Mouse (Mus musculus): ENCODE results near the gene Hadh. TPM values are rescaled to one million over a fixed set of nuclear protein-coding genes. Genes with fewer than 3 reads are reported as not detected.

Hadh gene
- total and polyA plus RNA-seq, 3 experiments: 43.6 to 79.8 (median 66.7) TPM

DNA sequence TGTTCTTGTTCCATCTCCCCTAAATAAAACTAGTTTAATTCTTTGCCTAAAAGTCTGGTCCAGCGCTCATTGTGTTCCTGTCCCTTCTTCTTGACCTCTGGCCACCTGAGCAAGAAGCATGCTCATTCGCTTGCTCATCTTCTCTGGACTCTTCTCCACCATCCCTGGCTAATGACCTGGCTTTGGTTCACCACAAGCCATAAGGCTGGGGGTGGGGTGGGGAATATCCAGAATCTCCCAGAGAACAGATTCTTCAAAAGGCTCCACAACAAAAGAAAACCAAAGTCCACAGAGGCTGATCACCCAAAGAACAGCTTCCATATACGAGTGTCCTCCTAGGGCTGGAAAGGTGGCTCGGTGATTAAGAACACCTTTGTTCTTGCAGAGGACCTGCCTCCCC is 16.9 kb downstream of the Hadh start:
- no peaks in the 10 kb centered on the region for H3K9me3 ChIP-seq (replicated peaks)
- ATAC-seq (ENCODE audit: extremely low read depth, insufficient number of reproducible peaks, low FRiP score, poor library complexity, severe bottlenecking): no peak
- H3K4me3 ChIP-seq (ENCODE audit: low read depth, low read length): no peak overlapping the region
- TF ChIP-seq GATA1 (IDR thresholded peaks at IDR 0.05; ENCODE audit: borderline replicate concordance, low read length): no peak
- TF ChIP-seq GATA2 (IDR thresholded peaks at IDR 0.05; ENCODE audit: borderline replicate concordance, low read depth, low read length): no peak
- no peak for TF ChIP-seq CTCF (IDR thresholded peaks at IDR 0.05; ENCODE audit: low read depth, low read length)
- TF ChIP-seq POLR2AphosphoS5 (IDR thresholded peaks at IDR 0.05; ENCODE audit: insufficient replicate concordance, low read depth, low read length): no peak
- no peak for TF ChIP-seq TAL1 (conservative IDR thresholded peaks at IDR 0.05; ENCODE audit: low read depth, low read length)
- H3K27me3 ChIP-seq (ENCODE audit: insufficient read depth, low read length): no peaks in the 10 kb centered on the region
- peaks cover 13% of the 10 kb centered on the region; the same call in 1 of the 2 replicates for H3K4me1 ChIP-seq (ENCODE audit: insufficient read depth, low read depth, low read length)
- H3K36me3 ChIP-seq (replicated peaks): peaks cover 87% of the 10 kb centered on the region
- no peak for DNase-seq (ENCODE audit: low spot score)

DNA sequence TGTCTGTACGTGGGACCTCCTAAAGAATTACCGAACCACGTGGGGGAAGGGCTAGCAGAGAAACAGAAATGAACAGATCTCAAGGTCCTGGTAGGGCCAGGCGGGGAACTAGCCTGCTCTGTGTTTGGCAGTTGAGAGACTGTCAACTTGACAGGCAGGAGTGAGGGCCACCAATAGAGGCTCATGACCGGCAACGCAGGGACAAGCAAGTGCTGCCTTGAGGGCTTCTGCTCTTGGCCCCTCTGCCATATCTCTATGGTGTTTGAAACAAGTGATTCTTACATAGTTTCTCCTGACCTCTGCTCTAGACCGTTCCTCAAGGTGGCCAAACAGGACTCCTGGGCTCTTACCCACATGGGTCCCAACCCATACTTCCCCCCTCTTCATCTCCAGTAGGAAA is 20.3 kb downstream of the Hadh start:
- H3K36me3 ChIP-seq (replicated peaks): peaks cover 93% of the 10 kb centered on the region

DNA sequence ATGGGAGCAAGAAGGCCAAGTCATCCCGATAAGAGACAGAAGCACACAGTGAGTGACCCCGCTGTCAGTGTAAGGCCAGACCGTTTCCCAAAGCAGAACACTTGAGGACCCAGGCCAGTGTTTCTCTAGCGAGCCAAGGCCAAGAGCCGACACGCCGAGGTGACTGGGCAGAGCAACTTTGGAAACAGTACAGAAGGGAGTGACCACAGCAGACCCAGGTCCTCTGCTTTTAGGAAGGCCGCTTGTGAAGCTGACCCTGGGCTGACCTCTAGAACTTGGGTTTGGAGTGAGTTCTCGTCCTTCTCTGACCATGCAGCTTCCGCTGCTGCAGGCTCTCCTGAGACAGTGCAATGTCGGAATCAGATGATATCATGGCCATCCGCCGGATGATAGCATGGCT is 20.9 kb downstream of the Hadh start:
- DNase-seq (ENCODE audit: low spot score) (no peak), ATAC-seq (ENCODE audit: extremely low read depth, insufficient number of reproducible peaks, low FRiP score, poor library complexity, severe bottlenecking) (no peak)
- Histone ChIP-seq H3K36me3 (replicated peaks) (peaks cover 93% of the 10 kb centered on the region), H3K9me3 (replicated peaks) (no peaks in the 10 kb centered on the region), H3K4me3 (ENCODE audit: low read depth, low read length) (no peak overlapping the region), H3K27me3 (ENCODE audit: insufficient read depth, low read length) (no peaks in the 10 kb centered on the region), H3K4me1 (ENCODE audit: insufficient read depth, low read depth, low read length) (peaks cover 19% of the 10 kb centered on the region)
- TF ChIP-seq TAL1 (conservative IDR thresholded peaks at IDR 0.05; ENCODE audit: low read depth, low read length): no peak
- no peak for TF ChIP-seq CTCF (IDR thresholded peaks at IDR 0.05; ENCODE audit: low read depth, low read length)
- TF ChIP-seq POLR2AphosphoS5 (IDR thresholded peaks at IDR 0.05; ENCODE audit: insufficient replicate concordance, low read depth, low read length): no peak
- TF ChIP-seq GATA2 (IDR thresholded peaks at IDR 0.05; ENCODE audit: borderline replicate concordance, low read depth, low read length): no peak
- TF ChIP-seq GATA1 (IDR thresholded peaks at IDR 0.05; ENCODE audit: borderline replicate concordance, low read length): no peak

More for the DNA sequence above, 20.3 kb downstream of the Hadh start:
- TF ChIP-seq GATA2 (IDR thresholded peaks at IDR 0.05; ENCODE audit: borderline replicate concordance, low read depth, low read length): no peak
- TF ChIP-seq GATA1 (IDR thresholded peaks at IDR 0.05; ENCODE audit: borderline replicate concordance, low read length): no peak
- TF ChIP-seq POLR2AphosphoS5 (IDR thresholded peaks at IDR 0.05; ENCODE audit: insufficient replicate concordance, low read depth, low read length): no peak
- no peak for TF ChIP-seq CTCF (IDR thresholded peaks at IDR 0.05; ENCODE audit: low read depth, low read length)
- no peak for TF ChIP-seq TAL1 (conservative IDR thresholded peaks at IDR 0.05; ENCODE audit: low read depth, low read length)
- no peak for DNase-seq (ENCODE audit: low spot score)
- Histone ChIP-seq H3K4me1 (ENCODE audit: insufficient read depth, low read depth, low read length) (peaks cover 16% of the 10 kb centered on the region), H3K27me3 (ENCODE audit: insufficient read depth, low read length) (no peaks in the 10 kb centered on the region), H3K9me3 (replicated peaks) (no peaks in the 10 kb centered on the region), H3K4me3 (ENCODE audit: low read depth, low read length) (no peak overlapping the region)
- no peak for ATAC-seq (ENCODE audit: extremely low read depth, insufficient number of reproducible peaks, low FRiP score, poor library complexity, severe bottlenecking)

GRCm38 (mm10) chr3:131250283-131250682 is 21.6 kb downstream of the Hadh start:
- H3K4me3 ChIP-seq (ENCODE audit: low read depth, low read length): no peak overlapping the region
- H3K36me3 ChIP-seq (replicated peaks): peaks cover 94% of the 10 kb centered on the region
- ATAC-seq (ENCODE audit: extremely low read depth, insufficient number of reproducible peaks, low FRiP score, poor library complexity, severe bottlenecking) (no peak), DNase-seq (ENCODE audit: low spot score) (no peak)
- H3K9me3 ChIP-seq (replicated peaks): no peaks in the 10 kb centered on the region
- peaks cover 14% of the 10 kb centered on the region for H3K4me1 ChIP-seq (ENCODE audit: insufficient read depth, low read depth, low read length)
- TF ChIP-seq CTCF (IDR thresholded peaks at IDR 0.05; ENCODE audit: low read depth, low read length): no peak
- no peak for TF ChIP-seq POLR2AphosphoS5 (IDR thresholded peaks at IDR 0.05; ENCODE audit: insufficient replicate concordance, low read depth, low read length)
- TF ChIP-seq GATA1 (IDR thresholded peaks at IDR 0.05; ENCODE audit: borderline replicate concordance, low read length): no peak
- no peak for TF ChIP-seq GATA2 (IDR thresholded peaks at IDR 0.05; ENCODE audit: borderline replicate concordance, low read depth, low read length)
- TF ChIP-seq TAL1 (conservative IDR thresholded peaks at IDR 0.05; ENCODE audit: low read depth, low read length): no peak
- H3K27me3 ChIP-seq (ENCODE audit: insufficient read depth, low read length): no peaks in the 10 kb centered on the region

DNA sequence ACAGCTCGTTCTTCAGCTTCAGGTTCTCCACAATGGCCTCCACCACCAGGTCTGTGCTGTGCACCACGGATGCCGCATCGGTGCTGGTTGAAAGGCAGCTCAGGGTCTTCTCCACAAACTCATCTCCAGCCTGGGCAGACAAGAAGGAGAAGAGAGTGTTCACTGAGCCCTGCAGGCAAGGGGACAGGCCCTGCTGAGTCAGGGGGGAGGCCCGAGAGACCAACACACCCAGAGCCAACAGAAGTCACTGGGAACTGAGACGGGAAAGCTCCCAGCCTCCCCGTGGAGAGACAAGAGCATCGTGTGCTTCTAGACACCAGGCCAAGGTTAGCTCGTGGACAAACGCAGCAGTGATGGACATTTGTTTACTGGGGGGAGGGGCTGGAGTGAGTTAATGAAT is 23.5 kb downstream of the Hadh start:
- Histone ChIP-seq H3K27me3 (ENCODE audit: insufficient read depth, low read length) (no peaks in the 10 kb centered on the region), H3K36me3 (replicated peaks) (peaks cover 93% of the 10 kb centered on the region), H3K4me1 (ENCODE audit: insufficient read depth, low read depth, low read length) (peaks cover 14% of the 10 kb centered on the region), H3K4me3 (ENCODE audit: low read depth, low read length) (no peak overlapping the region), H3K9me3 (replicated peaks) (no peaks in the 10 kb centered on the region)
- no peak for ATAC-seq (ENCODE audit: extremely low read depth, insufficient number of reproducible peaks, low FRiP score, poor library complexity, severe bottlenecking)
- TF ChIP-seq TAL1 (conservative IDR thresholded peaks at IDR 0.05; ENCODE audit: low read depth, low read length): no peak
- DNase-seq (ENCODE audit: low spot score): no peak

GRCm38 (mm10) chr3:131247851-131248250 is 24.1 kb downstream of the Hadh start:
- no peaks in the 10 kb centered on the region for H3K27me3 ChIP-seq (ENCODE audit: insufficient read depth, low read length)
- peaks cover 14% of the 10 kb centered on the region for H3K4me1 ChIP-seq (ENCODE audit: insufficient read depth, low read depth, low read length)
- TF ChIP-seq TAL1 (conservative IDR thresholded peaks at IDR 0.05; ENCODE audit: low read depth, low read length) (no peak), POLR2AphosphoS5 (IDR thresholded peaks at IDR 0.05; ENCODE audit: insufficient replicate concordance, low read depth, low read length) (no peak), GATA2 (IDR thresholded peaks at IDR 0.05; ENCODE audit: borderline replicate concordance, low read depth, low read length) (no peak), CTCF (IDR thresholded peaks at IDR 0.05; ENCODE audit: low read depth, low read length) (no peak)
- H3K9me3 ChIP-seq (replicated peaks): no peaks in the 10 kb centered on the region
- no peak for DNase-seq (ENCODE audit: low spot score)
- no peak for ATAC-seq (ENCODE audit: extremely low read depth, insufficient number of reproducible peaks, low FRiP score, poor library complexity, severe bottlenecking)
- H3K4me3 ChIP-seq (ENCODE audit: low read depth, low read length): no peak overlapping the region
- peaks cover 96% of the 10 kb centered on the region for H3K36me3 ChIP-seq (replicated peaks)

DNA sequence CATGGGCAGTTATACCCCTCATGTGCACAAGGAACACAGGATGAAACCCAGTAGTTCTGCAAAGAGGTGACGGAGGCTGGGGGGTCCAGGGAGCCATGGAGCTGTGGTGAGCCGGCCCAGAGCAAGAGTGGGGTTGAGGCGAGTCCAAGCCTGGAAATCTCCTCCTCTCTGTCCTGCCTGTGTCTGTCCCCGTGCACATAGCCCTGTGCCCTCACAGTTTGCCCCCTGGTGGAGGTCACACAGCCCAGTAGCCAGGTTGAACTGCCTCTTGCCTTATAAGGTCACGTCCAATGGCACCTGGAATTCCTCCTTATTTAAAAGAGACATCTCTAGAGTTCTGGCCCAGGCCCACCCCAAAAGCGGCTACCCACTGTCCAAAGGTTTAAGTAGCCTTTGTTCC is 24.5 kb downstream of the Hadh start:
- ATAC-seq (ENCODE audit: extremely low read depth, insufficient number of reproducible peaks, low FRiP score, poor library complexity, severe bottlenecking): no peak
- H3K36me3 ChIP-seq (replicated peaks): peaks cover 96% of the 10 kb centered on the region
- no peaks in the 10 kb centered on the region for H3K9me3 ChIP-seq (replicated peaks)
- peaks cover 14% of the 10 kb centered on the region for H3K4me1 ChIP-seq (ENCODE audit: insufficient read depth, low read depth, low read length)
- no peak overlapping the region for H3K4me3 ChIP-seq (ENCODE audit: low read depth, low read length)
- no peak for DNase-seq (ENCODE audit: low spot score)
- H3K27me3 ChIP-seq (ENCODE audit: insufficient read depth, low read length): no peaks in the 10 kb centered on the region
- no peak for TF ChIP-seq CTCF (IDR thresholded peaks at IDR 0.05; ENCODE audit: low read depth, low read length)
- TF ChIP-seq POLR2AphosphoS5 (IDR thresholded peaks at IDR 0.05; ENCODE audit: insufficient replicate concordance, low read depth, low read length): no peak
- no peak for TF ChIP-seq TAL1 (conservative IDR thresholded peaks at IDR 0.05; ENCODE audit: low read depth, low read length)
- TF ChIP-seq GATA2 (IDR thresholded peaks at IDR 0.05; ENCODE audit: borderline replicate concordance, low read depth, low read length): no peak
